Mouse (Mus musculus) lung, postnatal 14 days (tissue): ENCODE measurements around the gene Atoh8.
A peak's percentile ranks its signal among the peaks of the same experiment; 100 is the strongest.

ENCODE experiments used
- DNase-seq: peaks from one replicate; pipeline ENCODE4 v3.0.0; 2021

Gene Atoh8

GRCm38 (mm10) chr6:72235098-72235806 lies at the start of gene Atoh8:
Gene Atoh8, minus strand, starts transcription at chr6:72235577.
- peak; percentile 80 for DNase-seq

- peak; percentile 75 for DNase-seq
These were observed 48.5 kb upstream of the Atoh8 start for GRCm38 (mm10) chr6:72283914-72284313.

GRCm38 (mm10) chr6:72280410-72280998 lies 45.1 kb upstream of the Atoh8 start:
- DNase-seq: no peak

GRCm38 (mm10) chr6:72279505-72279904 lies 44.1 kb upstream of the Atoh8 start:
- DNase-seq: no peak

- DNase-seq: no peak
These were observed 43.5 kb upstream of the Atoh8 start for GRCm38 (mm10) chr6:72278835-72279234.

- DNase-seq: peak; percentile 49
These were observed 42.3 kb upstream of the Atoh8 start for GRCm38 (mm10) chr6:72277508-72278166.

- DNase-seq: peak; percentile 72
These were observed 41.6 kb upstream of the Atoh8 start for GRCm38 (mm10) chr6:72276972-72277441.

- DNase-seq: peak; percentile 44
These were observed 40.8 kb upstream of the Atoh8 start for GRCm38 (mm10) chr6:72276141-72276540.

- DNase-seq: no peak
These were observed 40.1 kb upstream of the Atoh8 start for GRCm38 (mm10) chr6:72275527-72275926.

- DNase-seq: no peak
These were observed 37.8 kb upstream of the Atoh8 start for GRCm38 (mm10) chr6:72273153-72273552.

- DNase-seq: peak; percentile 58
These were observed 36.9 kb upstream of the Atoh8 start for GRCm38 (mm10) chr6:72272161-72272696.

GRCm38 (mm10) chr6:72270952-72271519 lies 35.7 kb upstream of the Atoh8 start:
- no peak for DNase-seq

GRCm38 (mm10) chr6:72270258-72270657 lies 34.9 kb upstream of the Atoh8 start:
- no peak for DNase-seq

- DNase-seq: no peak
These were observed 32.9 kb upstream of the Atoh8 start for GRCm38 (mm10) chr6:72268149-72268847.

- no peak for DNase-seq
These were observed 30.3 kb upstream of the Atoh8 start for GRCm38 (mm10) chr6:72265664-72266063.

- DNase-seq: no peak
These were observed 28.4 kb upstream of the Atoh8 start for GRCm38 (mm10) chr6:72263679-72264265.

- DNase-seq: no peak
These were observed 26.4 kb upstream of the Atoh8 start for GRCm38 (mm10) chr6:72261683-72262320.

- DNase-seq: peak; percentile 97
These were observed 25.8 kb upstream of the Atoh8 start for GRCm38 (mm10) chr6:72260981-72261682.

GRCm38 (mm10) chr6:72259474-72259873 lies 24.1 kb upstream of the Atoh8 start:
- no peak for DNase-seq

GRCm38 (mm10) chr6:72255294-72255693 lies 19.9 kb upstream of the Atoh8 start:
- no peak for DNase-seq

- DNase-seq: no peak
These were observed 19.3 kb upstream of the Atoh8 start for GRCm38 (mm10) chr6:72254588-72255075.
